Mouse (Mus musculus): ENCODE measurements at regions not wholly inside any gene's neighbourhood (a gene's known extent, or its start where the extent isn't known, plus 50 kb on each side); places are given as distances from the start of the nearest gene placed in this dataset.

DNA sequence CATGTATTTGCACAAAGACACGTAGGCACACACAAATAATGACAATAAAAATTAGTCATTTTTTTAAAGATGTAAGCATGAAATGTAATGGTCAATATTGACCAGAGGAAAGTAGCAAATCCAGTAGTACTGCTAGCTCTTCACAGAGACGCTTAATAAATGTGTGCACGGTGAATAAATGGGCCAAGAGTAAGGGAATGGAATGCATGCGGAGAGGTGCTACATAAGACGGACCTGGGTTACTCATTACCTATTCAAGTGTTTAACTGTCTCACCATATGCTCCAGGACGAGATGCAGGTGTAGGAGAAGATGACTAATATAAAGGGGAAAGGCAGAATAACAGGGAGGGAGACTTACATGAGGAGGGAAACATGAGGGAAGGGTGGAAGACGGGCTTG lies 182.4 kb upstream of the Atp5g3 start:
- TF ChIP-seq CTCF (IDR thresholded peaks at IDR 0.05; ENCODE audit: extremely low read depth, insufficient read depth, insufficient read length, insufficient replicate concordance), result no peak
- no peak for TF ChIP-seq POLR2A (IDR thresholded peaks at IDR 0.05; ENCODE audit: low read depth, low read length)
